In genomic region chr11:103114270-103114943, GRCm38 (mm10) we compare ENCODE assay signal across 7 mouse cellular contexts. TPM values are rescaled to one million over a fixed set of nuclear protein-coding genes. Genes with fewer than 3 reads are reported as not detected.
A peak's percentile ranks its signal among the peaks of the same experiment; 100 is the strongest.
DNase-seq lines count a peak whose midpoint lies in the region; ATAC-seq and TF ChIP-seq lines count a peak whose summit lies in the region.

No protein-coding gene starts in this region.

- H3K27me3 ChIP-seq in neural tube, embryonic 11.5 days (ENCODE audit: control insufficient read depth, insufficient read depth, low read length), result peaks cover 26% of the 10 kb centered on the region
- H3K27me3 ChIP-seq in limb, embryonic 12.5 days, result peaks cover 19% of the 10 kb centered on the region
- no peaks in the 10 kb centered on the region for H3K27me3 ChIP-seq in stomach, embryonic 16.5 days (ENCODE audit: control insufficient read depth, insufficient read depth, low read length)

- ATAC-seq in neural tube, embryonic 11.5 days (ENCODE audit: insufficient read depth, low FRiP score, low TSS enrichment), result no peak
- no peak for ATAC-seq in limb, embryonic 12.5 days (ENCODE audit: insufficient number of reproducible peaks, insufficient read depth, low FRiP score, low TSS enrichment, low read depth)
- ATAC-seq in stomach, embryonic 16.5 days (ENCODE audit: insufficient read depth, low FRiP score), result no peak

- peak overlapping the region; percentile 48 for H3K4me2 ChIP-seq in neural tube, embryonic 11.5 days (ENCODE audit: low read depth)
- peak overlapping the region; percentile 92 for H3K4me2 ChIP-seq in limb, embryonic 12.5 days
- H3K4me2 ChIP-seq in stomach, embryonic 16.5 days (ENCODE audit: low read depth, low read length), result peak overlapping the region; percentile 81

- TF ChIP-seq CTCF in embryonic fibroblast, embryonic 13.5 days (IDR thresholded peaks at IDR 0.05; ENCODE audit: borderline replicate concordance, insufficient read depth, low read length), result no peak

- peaks cover 12% of the 10 kb centered on the region for H3K4me1 ChIP-seq in neural tube, embryonic 11.5 days (ENCODE audit: control insufficient read depth, insufficient read depth, low read length)
- H3K4me1 ChIP-seq in embryonic fibroblast, embryonic 13.5 days (ENCODE audit: control insufficient read depth, insufficient read depth, low read length), result no peaks in the 10 kb centered on the region; the same call in 1 of the 2 replicates
- peaks cover 39% of the 10 kb centered on the region for H3K4me1 ChIP-seq in limb, embryonic 12.5 days (replicated peaks)
- H3K4me1 ChIP-seq in stomach, embryonic 16.5 days (ENCODE audit: control insufficient read depth, insufficient read depth, low read length), result peaks cover 40% of the 10 kb centered on the region

- no peaks in the 10 kb centered on the region for H3K9me3 ChIP-seq in neural tube, embryonic 11.5 days (ENCODE audit: control insufficient read depth, low read length)
- H3K9me3 ChIP-seq in limb, embryonic 12.5 days, result no peaks in the 10 kb centered on the region
- no peaks in the 10 kb centered on the region for H3K9me3 ChIP-seq in stomach, embryonic 16.5 days (replicated peaks; ENCODE audit: control insufficient read depth, low read length)

- H3K36me3 ChIP-seq in neural tube, embryonic 11.5 days (ENCODE audit: control insufficient read depth, insufficient read depth, low read length), result no peaks in the 10 kb centered on the region
- H3K36me3 ChIP-seq in limb, embryonic 12.5 days, result no peaks in the 10 kb centered on the region
- no peaks in the 10 kb centered on the region for H3K36me3 ChIP-seq in stomach, embryonic 16.5 days (ENCODE audit: control insufficient read depth, insufficient read depth, low read length)

- TF ChIP-seq POLR2A in embryonic fibroblast, embryonic 13.5 days (IDR thresholded peaks at IDR 0.05; ENCODE audit: low read depth, low read length), result no peak

- H3K9ac ChIP-seq in neural tube, embryonic 11.5 days (ENCODE audit: low read length), result peak overlapping the region; percentile 56; the same call in 1 of the 2 replicates
- H3K9ac ChIP-seq in limb, embryonic 12.5 days (replicated peaks), result peak overlapping the region; percentile 77
- H3K9ac ChIP-seq in stomach, embryonic 16.5 days (ENCODE audit: low read length), result peak overlapping the region; percentile 89

- WGBS in neural tube, embryonic 11.5 days, result 85% methylated on average over 11 of the region's 11 CpGs
- 90% methylated on average over 11 of the region's 11 CpGs for WGBS in limb, embryonic 12.5 days
- WGBS in stomach, embryonic 16.5 days, result 86% methylated on average over 11 of the region's 11 CpGs

- DNase-seq in neural tube, embryonic 11.5 days (ENCODE audit: low spot score), result no peak
- DNase-seq in neural tube, embryonic 10.5 days (ENCODE audit: extremely low spot score, low spot score), result no peak
- DNase-seq in right cerebral cortex, postnatal 14 days, result no peak
- DNase-seq in layer of hippocampus, adult 9-10 months (ENCODE audit: low spot score), result no peak

- H3K4me3 ChIP-seq in neural tube, embryonic 11.5 days (ENCODE audit: low read depth, low read length), result peak overlapping the region; percentile 42
- peak overlapping the region; percentile 55 for H3K4me3 ChIP-seq in embryonic fibroblast, embryonic 13.5 days (ENCODE audit: insufficient read depth, low read length)
- H3K4me3 ChIP-seq in limb, embryonic 12.5 days (replicated peaks), result peak overlapping the region; percentile 64
- H3K4me3 ChIP-seq in stomach, embryonic 16.5 days (replicated peaks; ENCODE audit: low read length), result peak overlapping the region; percentile 60

- no peak overlapping the region for H3K27ac ChIP-seq in neural tube, embryonic 11.5 days (ENCODE audit: low read depth, low read length)
- H3K27ac ChIP-seq in embryonic fibroblast, embryonic 13.5 days (ENCODE audit: insufficient read depth, low read length), result no peak overlapping the region
- peak overlapping the region; percentile 90; the same call in 1 of the 2 replicates for H3K27ac ChIP-seq in limb, embryonic 12.5 days
- peak overlapping the region; percentile 88 for H3K27ac ChIP-seq in stomach, embryonic 16.5 days (ENCODE audit: low read length)

RNA-seq across cellular contexts. Expression of gene Hexim1, which starts 1.6 kb away (rescaled TPM):
- polyA plus RNA-seq in neural tube, embryonic 11.5 days (2014; fragmentation: Nextera tagmentation; extraction: Ambion mirVana), result 3.6 and 3.9 TPM in 2 replicates
- polyA plus RNA-seq in embryonic fibroblast, embryonic 13.5 days (2011; ENCODE audit: insufficient read length, low read depth, missing spikeins), result 16.8 and 19.0 TPM in 2 replicates
- 3.9 and 4.0 TPM in 2 replicates for polyA plus RNA-seq in limb, embryonic 12.5 days (2016; fragmentation: Nextera tagmentation; extraction: Ambion mirVana)
- 4.7 and 5.7 TPM in 2 replicates for polyA plus RNA-seq in stomach, embryonic 16.5 days (2015; fragmentation: Nextera tagmentation; extraction: Ambion mirVana)

RNA-seq across cellular contexts. Expression of gene Acbd4, which starts 12.9 kb away (rescaled TPM):
- polyA plus RNA-seq in neural tube, embryonic 11.5 days (2014; fragmentation: Nextera tagmentation; extraction: Ambion mirVana), result 4.4 and 6.4 TPM in 2 replicates
- 23.3 and 24.3 TPM in 2 replicates for polyA plus RNA-seq in embryonic fibroblast, embryonic 13.5 days (2011; ENCODE audit: insufficient read length, low read depth, missing spikeins)
- 8.1 and 11.9 TPM in 2 replicates for polyA plus RNA-seq in limb, embryonic 12.5 days (2016; fragmentation: Nextera tagmentation; extraction: Ambion mirVana)
- polyA plus RNA-seq in stomach, embryonic 16.5 days (2015; fragmentation: Nextera tagmentation; extraction: Ambion mirVana), result 31.0 and 36.4 TPM in 2 replicates

RNA-seq across cellular contexts. Expression of gene Plcd3, which starts 12.9 kb away (rescaled TPM):
- polyA plus RNA-seq in neural tube, embryonic 11.5 days (2014; fragmentation: Nextera tagmentation; extraction: Ambion mirVana), result 0.80 and 0.90 TPM in 2 replicates
- polyA plus RNA-seq in embryonic fibroblast, embryonic 13.5 days (2011; ENCODE audit: insufficient read length, low read depth, missing spikeins), result 5.6 and 7.1 TPM in 2 replicates
- polyA plus RNA-seq in limb, embryonic 12.5 days (2016; fragmentation: Nextera tagmentation; extraction: Ambion mirVana), result 2.9 and 3.6 TPM in 2 replicates
- polyA plus RNA-seq in stomach, embryonic 16.5 days (2015; fragmentation: Nextera tagmentation; extraction: Ambion mirVana), result 5.2 and 6.5 TPM in 2 replicates

RNA-seq across cellular contexts. Expression of gene Hexim2, which starts 17.8 kb away (rescaled TPM):
- 5.8 and 7.5 TPM in 2 replicates for polyA plus RNA-seq in neural tube, embryonic 11.5 days (2014; fragmentation: Nextera tagmentation; extraction: Ambion mirVana)
- 2.3 and 3.1 TPM in 2 replicates for polyA plus RNA-seq in embryonic fibroblast, embryonic 13.5 days (2011; ENCODE audit: insufficient read length, low read depth, missing spikeins)
- 12.8 and 13.2 TPM in 2 replicates for polyA plus RNA-seq in limb, embryonic 12.5 days (2016; fragmentation: Nextera tagmentation; extraction: Ambion mirVana)
- polyA plus RNA-seq in stomach, embryonic 16.5 days (2015; fragmentation: Nextera tagmentation; extraction: Ambion mirVana), result 6.3 and 7.9 TPM in 2 replicates

RNA-seq across cellular contexts. Expression of gene Fmnl1, which starts 56.5 kb away (rescaled TPM):
- polyA plus RNA-seq in neural tube, embryonic 11.5 days (2014; fragmentation: Nextera tagmentation; extraction: Ambion mirVana), result 0.78 and 1.2 TPM in 2 replicates
- polyA plus RNA-seq in embryonic fibroblast, embryonic 13.5 days (2011; ENCODE audit: insufficient read length, low read depth, missing spikeins), result 1.1 TPM in 1 of 2 replicates, not detected in the other
- 0.78 and 1.4 TPM in 2 replicates for polyA plus RNA-seq in limb, embryonic 12.5 days (2016; fragmentation: Nextera tagmentation; extraction: Ambion mirVana)
- 3.5 and 4.4 TPM in 2 replicates for polyA plus RNA-seq in stomach, embryonic 16.5 days (2015; fragmentation: Nextera tagmentation; extraction: Ambion mirVana)

Comparison
In these comparisons a context has a peak if more than half of its experiments do, and no peak if none do; other contexts are left out.
1. H3K27ac ChIP-seq: peak in limb, embryonic 12.5 days (single experiment) and stomach, embryonic 16.5 days (single experiment); none in neural tube, embryonic 11.5 days (single experiment) and embryonic fibroblast, embryonic 13.5 days (single experiment).
2. Peak in every context shown above with its lines, with median percentiles within 50 percentile points of each other: H3K4me2 ChIP-seq, H3K4me3 ChIP-seq and H3K9ac ChIP-seq.